Mouse (Mus musculus) ES-E14 (cell line): ENCODE results near the gene Trim68. TPM values are rescaled to one million over a fixed set of nuclear protein-coding genes. Genes with fewer than 3 reads are reported as not detected.

Source experiments
- DNase-seq: peaks from one replicate; pipeline ENCODE4 v3.0.0-alpha.2; 2013; ENCODE audit warnings: low read depth, low spot score
- H3K27ac ChIP-seq: 2 replicates; pipeline ENCODE4 v1.5.1; 2012; ENCODE audit warnings: low read depth, mild to moderate bottlenecking, low read length, moderate library complexity, mixed read lengths; ENCODE audit not compliant: poor library complexity, insufficient read depth, severe bottlenecking
- H3K36me3 ChIP-seq: 2 replicates; pipeline ENCODE4 v1.6.1; 2012; ENCODE audit warnings: mild to moderate bottlenecking, low read length, moderate library complexity, mixed read lengths; ENCODE audit not compliant: control insufficient read depth, poor library complexity, insufficient read depth, severe bottlenecking
- H3K4me1 ChIP-seq, 2 experiments: fragments of 150-350 bp in 1 of 2; sonication (generic) in 1 of 2; 2 replicates each; pipeline ENCODE4 v1.6.1; 2012; ENCODE audit warnings: low read length in 2 of 2, mild to moderate bottlenecking in 1 of 2, mixed read lengths in 1 of 2; ENCODE audit not compliant: control insufficient read depth in 2 of 2, insufficient read depth in 2 of 2, poor library complexity in 1 of 2
- H3K4me3 ChIP-seq, 2 experiments: fragments of 150-350 bp in 1 of 2; sonication (generic) in 1 of 2; 2 replicates each; pipeline ENCODE4 v1.5.1; 2012; ENCODE audit warnings: low read length in 2 of 2, low read depth in 1 of 2, mild to moderate bottlenecking in 1 of 2, mixed read lengths in 1 of 2; ENCODE audit not compliant: insufficient read depth in 1 of 2, poor library complexity in 1 of 2, severe bottlenecking in 1 of 2
- H3K9ac ChIP-seq: 2 replicates; pipeline ENCODE4 v1.6.1; 2012; ENCODE audit warnings: low read depth, mild to moderate bottlenecking, low read length, mixed read lengths; ENCODE audit not compliant: poor library complexity, insufficient read depth, severe bottlenecking
- H3K9me3 ChIP-seq: fragments of 150-350 bp; sonication (generic); 2 replicates; pipeline ENCODE4 v1.6.1; 2012; ENCODE audit warnings: low read depth, mild to moderate bottlenecking, low read length; ENCODE audit not compliant: control insufficient read depth, insufficient read depth
- CHD2 ChIP-seq: IDR thresholded peaks from 2 replicates; pipeline ENCODE4 v1.6.1; 2014; ENCODE audit warnings: mild to moderate bottlenecking, low read depth, low read length, inconsistent platforms
- HCFC1 ChIP-seq: IDR thresholded peaks from 2 replicates; pipeline ENCODE4 v1.6.1; 2012; ENCODE audit warnings: low read length, inconsistent platforms, borderline replicate concordance; ENCODE audit not compliant: insufficient read depth
- MAFK ChIP-seq: IDR thresholded peaks from 2 replicates; pipeline ENCODE4 v1.6.1; 2014; ENCODE audit warnings: mild to moderate bottlenecking, low read depth, low read length, inconsistent platforms; ENCODE audit not compliant: insufficient read depth
- ZC3H11A ChIP-seq: IDR thresholded peaks from 2 replicates; pipeline ENCODE4 v1.6.1; 2012; ENCODE audit warnings: low read depth, mild to moderate bottlenecking, inconsistent platforms, low read length, borderline replicate concordance
- ZNF384 ChIP-seq: IDR thresholded peaks from 2 replicates; pipeline ENCODE4 v1.6.1; 2012; ENCODE audit warnings: low read depth, low read length, inconsistent platforms
- in situ Hi-C, 2 experiments: fragments of 600-800 bp; cut with MboI; formaldehyde crosslinking; loops; one replicate each; pipeline ENCODE4 v1.15.1; 2025; ENCODE audit warnings: low sequenced_read_pairs in 2 of 2, inconsistent platforms in 1 of 2; ENCODE audit not compliant: unreplicated experiment in 2 of 2
- total RNA-seq: library from RNA; depleted of rRNA; stranded (reverse); fragments of 300-350 nt; gene quantifications from 2 replicates; pipeline ENCODE4 v1.2.3, GENCODE M21; 2012

Trim68 gene
- total RNA-seq, 1 experiment = 3.9 TPM

GRCm38 (mm10) chr7:102698461-102698860, 11.3 kb upstream of the Trim68 start:
- Histone ChIP-seq H3K36me3 (no peaks in the 10 kb centered on the region), H3K9me3 (no peaks in the 10 kb centered on the region), H3K27ac (no peak overlapping the region), H3K4me1 (no peaks in the 10 kb centered on the region), H3K4me3 (no peak overlapping the region), H3K9ac (no peak overlapping the region)
- no peak for TF ChIP-seq CHD2
- no peak for TF ChIP-seq ZNF384
- no peak for TF ChIP-seq MAFK
- TF ChIP-seq HCFC1 = no peak
- no peak for TF ChIP-seq ZC3H11A
- in situ Hi-C loops = no loop called here
- DNase-seq = no peak

DNA sequence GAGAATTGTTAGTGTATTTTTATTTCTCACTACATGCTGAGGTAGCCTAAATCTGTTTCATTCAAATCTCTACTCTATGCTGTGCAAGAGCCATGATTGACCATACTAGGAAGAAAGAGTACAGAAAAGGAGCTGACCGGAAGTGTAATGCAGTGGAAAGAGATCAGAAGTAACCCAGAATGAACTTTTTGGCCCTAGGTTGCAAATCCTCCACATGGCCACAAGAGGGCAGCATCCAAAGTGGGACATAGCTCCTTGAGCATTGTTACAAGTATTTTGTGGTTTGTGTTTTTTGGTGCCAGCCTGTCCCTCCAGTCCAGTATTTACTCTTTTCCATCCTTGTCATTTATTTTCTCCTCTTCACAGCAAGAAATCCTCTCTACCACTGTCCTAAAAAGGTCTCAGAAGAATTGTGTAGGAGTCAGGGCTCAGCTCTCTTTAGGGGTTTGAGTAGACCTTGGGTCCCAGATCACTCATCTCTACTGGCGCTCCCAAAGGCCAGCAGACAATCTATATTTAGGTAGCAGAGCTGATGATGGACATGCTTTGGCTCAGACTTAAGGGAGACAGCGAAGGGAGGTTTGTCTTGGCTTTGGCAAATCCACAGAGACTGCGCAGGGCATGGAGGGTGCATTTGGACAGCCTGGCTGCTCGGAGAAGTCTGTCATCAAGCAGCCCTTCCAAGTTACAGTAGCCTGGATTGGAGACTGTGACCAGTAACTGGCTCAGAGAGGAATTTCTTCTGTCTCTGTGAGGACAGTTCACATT, 8.4 kb upstream of the Trim68 start, which contains the start of gene Olfr557:
Gene Olfr557 (plus strand): TSS at position 553 of the 768 bp plus-strand sequence.
- in situ Hi-C loops = no loop called here
- TF ChIP-seq MAFK = no peak
- no peak; the same call in 1 of the 2 replicates for TF ChIP-seq ZC3H11A
- TF ChIP-seq CHD2 = no peak
- no peak for TF ChIP-seq ZNF384
- TF ChIP-seq HCFC1 = no peak

DNA sequence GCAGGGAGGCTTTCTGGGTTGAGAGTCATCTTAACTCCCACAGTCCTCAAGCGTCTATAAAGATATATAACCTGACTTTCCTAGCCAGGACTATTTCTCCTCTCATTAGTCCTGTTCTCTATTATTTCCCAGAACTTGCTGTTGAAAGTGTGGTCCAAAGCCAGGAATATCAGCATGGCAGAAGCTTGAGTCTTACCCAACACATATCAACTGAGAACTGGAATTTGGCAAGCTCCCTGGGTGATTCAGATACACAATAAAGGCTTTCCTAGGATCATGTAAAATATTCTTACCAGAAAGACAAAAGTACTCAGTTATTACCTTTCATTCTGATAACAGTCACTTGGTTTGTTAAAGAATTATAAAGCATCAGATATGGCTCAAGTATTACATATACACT, 5.2 kb downstream of the Trim68 start:
- H3K9ac ChIP-seq = no peak overlapping the region
- H3K4me3 ChIP-seq = no peak overlapping the region
- peaks cover 2% of the 10 kb centered on the region; the same call in 1 of the 2 replicates for H3K36me3 ChIP-seq
- TF ChIP-seq MAFK (no peak), ZC3H11A (no peak), ZNF384 (no peak)
- no peak for DNase-seq
- H3K9me3 ChIP-seq = no peaks in the 10 kb centered on the region
- no peak overlapping the region for H3K27ac ChIP-seq
- no peaks in the 10 kb centered on the region; a peak in 1 of 4 replicates for H3K4me1 ChIP-seq
- in situ Hi-C loops = no loop called here

More for the DNA sequence above, 8.4 kb upstream of the Trim68 start, which contains the start of gene Olfr557:
- Histone ChIP-seq H3K9ac (no peak within 1 kb of the TSS), H3K4me1 (no peaks in the 10 kb centered on the region), H3K27ac (no peak within 1 kb of the TSS), H3K4me3 (no peak within 1 kb of the TSS), H3K9me3 (no peaks in the 10 kb centered on the region), H3K36me3 (no peaks in the 10 kb centered on the region)
- peak; percentile 54 for DNase-seq

DNA sequence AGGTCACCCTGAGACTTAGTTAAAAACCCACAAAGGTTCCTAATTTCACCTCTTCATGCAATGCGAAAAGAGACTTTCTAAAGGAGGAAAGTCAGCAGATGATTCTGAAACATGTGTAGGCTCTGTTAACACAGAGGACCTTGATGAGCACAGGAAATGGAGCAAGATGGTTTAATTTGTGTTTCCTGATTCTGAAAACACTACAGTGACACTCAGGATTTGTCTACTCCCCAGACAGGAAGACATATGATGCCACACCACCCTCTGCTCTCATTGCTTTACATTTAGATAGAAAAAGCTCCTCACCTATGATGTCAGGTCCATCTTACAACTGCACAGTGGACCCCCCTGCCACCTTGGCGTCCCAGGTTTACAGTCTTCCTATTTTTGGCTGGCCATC, 10.9 kb downstream of the Trim68 start:
- Histone ChIP-seq H3K9me3 (no peaks in the 10 kb centered on the region), H3K27ac (no peak overlapping the region), H3K9ac (no peak overlapping the region), H3K36me3 (no peaks in the 10 kb centered on the region), H3K4me3 (no peak overlapping the region), H3K4me1 (no peaks in the 10 kb centered on the region)
- DNase-seq = no peak
- in situ Hi-C loops = no loop called here
- TF ChIP-seq MAFK = no peak
- TF ChIP-seq ZNF384 = no peak
- TF ChIP-seq ZC3H11A = no peak
- TF ChIP-seq HCFC1 = no peak
- no peak for TF ChIP-seq CHD2
